Mouse (Mus musculus): ENCODE results near the gene Dnah17. TPM values are rescaled to one million over a fixed set of nuclear protein-coding genes. Genes with fewer than 3 reads are reported as not detected.

Gene Dnah17
- polyA plus RNA-seq, 1 experiment, result 0.16 TPM

DNA sequence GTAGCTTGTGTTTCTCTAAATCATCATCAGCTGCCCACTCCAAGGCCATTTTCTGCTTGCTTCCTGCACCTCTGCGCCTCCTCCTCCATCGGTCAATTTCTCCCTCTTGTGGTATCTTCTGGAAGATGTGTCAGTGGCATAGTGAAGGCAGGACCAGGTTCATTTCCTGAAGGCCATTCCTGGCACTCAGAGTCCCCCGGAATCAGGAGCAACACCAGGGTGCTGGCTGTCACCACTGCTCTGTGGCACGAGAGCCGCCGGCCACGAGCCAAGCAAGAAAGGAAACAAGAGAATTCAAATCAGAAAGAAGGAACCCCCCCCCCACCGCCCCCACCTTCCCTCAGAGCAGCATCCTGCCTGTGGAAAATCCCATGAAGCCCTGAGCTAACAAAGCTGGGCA lies 1.7 kb upstream of the Dnah17 start:
- no peak overlapping the region for H3K4me3 ChIP-seq
- no peak overlapping the region for H3K4me2 ChIP-seq (ENCODE audit: low read depth)
- H3K27me3 ChIP-seq (ENCODE audit: control insufficient read depth, insufficient read depth, insufficient read length), result no peaks in the 10 kb centered on the region
- TF ChIP-seq POLR2A (IDR thresholded peaks at IDR 0.05; ENCODE audit: insufficient read length, low read depth), result no peak
- no peak for TF ChIP-seq SRF (IDR thresholded peaks at IDR 0.05; ENCODE audit: control insufficient read depth, insufficient read length, low read depth)
- H3K36me3 ChIP-seq (ENCODE audit: control insufficient read depth, insufficient read depth), result no peaks in the 10 kb centered on the region
- no peaks in the 10 kb centered on the region for H3K79me2 ChIP-seq (ENCODE audit: control insufficient read depth, insufficient read depth)
- no peak overlapping the region for H3ac ChIP-seq (ENCODE audit: control insufficient read depth, insufficient read length)

DNA sequence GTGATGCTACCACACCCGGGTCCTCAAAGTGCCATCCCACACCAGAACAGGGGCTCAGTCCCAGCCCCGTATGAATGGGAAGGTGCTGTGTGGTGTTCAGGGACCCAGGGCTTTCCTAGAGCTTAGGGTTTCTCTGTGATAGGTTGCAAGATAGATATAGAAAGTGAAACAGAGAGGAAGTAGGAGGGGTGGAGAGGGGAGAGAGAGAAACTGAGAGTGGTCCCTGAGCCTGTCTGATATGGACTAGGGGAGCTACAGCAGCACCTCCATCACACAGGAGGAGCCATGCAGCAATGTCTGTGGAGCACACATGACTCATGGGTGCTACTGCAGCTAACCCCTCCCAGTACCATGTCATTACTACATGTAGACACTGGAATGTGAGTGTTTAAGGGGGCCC lies 622 bp downstream of the Dnah17 start:
- H3K79me2 ChIP-seq (ENCODE audit: control insufficient read depth, insufficient read depth), result no peaks in the 10 kb centered on the region
- no peak overlapping the region for H3K4me3 ChIP-seq
- peaks cover 4% of the 10 kb centered on the region for H3K27me3 ChIP-seq (ENCODE audit: control insufficient read depth, insufficient read depth, insufficient read length)
- TF ChIP-seq MYOG (IDR thresholded peaks at IDR 0.05; ENCODE audit: control insufficient read depth in 1 of 3, insufficient read depth in 1 of 3, insufficient read length in 2 of 3, low read depth in 2 of 3) (no peak), TCF12 (IDR thresholded peaks at IDR 0.05; ENCODE audit: insufficient read depth, poor library complexity, severe bottlenecking) (no peak), POLR2AphosphoS2 (IDR thresholded peaks at IDR 0.05; ENCODE audit: insufficient read length, low read depth) (no peak), CEBPB (IDR thresholded peaks at IDR 0.05; ENCODE audit: insufficient read depth, poor library complexity, severe bottlenecking) (no peak), MYOD1 (IDR thresholded peaks at IDR 0.05; ENCODE audit: control insufficient read depth in 1 of 3, insufficient read length in 2 of 3, low read depth in 2 of 3) (no peak), TCF3 (IDR thresholded peaks at IDR 0.05; ENCODE audit: insufficient read length, low read depth) (no peak), USF1 (IDR thresholded peaks at IDR 0.05; ENCODE audit: low read depth) (no peak), MAX (IDR thresholded peaks at IDR 0.05; ENCODE audit: low read depth) (no peak), REST (IDR thresholded peaks at IDR 0.05; ENCODE audit: insufficient read depth, insufficient read length) (no peak), POLR2A (IDR thresholded peaks at IDR 0.05; ENCODE audit: insufficient read length, low read depth) (no peak), SRF (IDR thresholded peaks at IDR 0.05; ENCODE audit: control insufficient read depth, insufficient read length, low read depth) (no peak), E2F4 (IDR thresholded peaks at IDR 0.05; ENCODE audit: insufficient read depth) (no peak)
- H3ac ChIP-seq (ENCODE audit: control insufficient read depth, insufficient read length), result no peak overlapping the region
- H3K36me3 ChIP-seq (ENCODE audit: control insufficient read depth, insufficient read depth), result no peaks in the 10 kb centered on the region
- H3K4me2 ChIP-seq (ENCODE audit: low read depth), result no peak overlapping the region

DNA sequence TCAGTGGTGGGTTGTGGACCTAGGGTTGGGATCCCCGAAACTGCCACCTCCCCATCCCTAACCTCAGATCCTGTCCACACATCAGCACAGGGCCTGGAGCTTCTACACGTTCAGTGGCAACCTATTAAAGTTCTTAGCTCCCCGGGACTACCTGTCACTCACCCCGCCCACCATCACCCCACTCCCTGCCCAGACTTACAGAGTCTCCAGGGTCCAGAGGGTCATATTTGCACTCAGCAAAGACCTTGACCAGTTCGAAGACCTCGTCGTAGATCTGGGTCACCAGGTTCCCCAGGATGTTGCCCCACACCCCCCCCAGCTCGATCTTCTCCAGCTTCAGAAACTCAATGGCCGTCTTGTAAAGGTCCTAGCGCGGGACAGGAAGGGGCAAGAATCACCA lies 8.8 kb downstream of the Dnah17 start:
- peaks cover 57% of the 10 kb centered on the region for H3K27me3 ChIP-seq (ENCODE audit: control insufficient read depth, insufficient read depth, insufficient read length)
- H3K4me2 ChIP-seq (ENCODE audit: low read depth), result no peak overlapping the region
- H3K79me2 ChIP-seq (ENCODE audit: control insufficient read depth, insufficient read depth), result no peaks in the 10 kb centered on the region
- no peak overlapping the region for H3K4me3 ChIP-seq
- no peaks in the 10 kb centered on the region for H3K36me3 ChIP-seq (ENCODE audit: control insufficient read depth, insufficient read depth)
- no peak for TF ChIP-seq TCF3 (IDR thresholded peaks at IDR 0.05; ENCODE audit: insufficient read length, low read depth)
- no peak for TF ChIP-seq CEBPB (IDR thresholded peaks at IDR 0.05; ENCODE audit: insufficient read depth, poor library complexity, severe bottlenecking)
- no peak for TF ChIP-seq POLR2AphosphoS2 (IDR thresholded peaks at IDR 0.05; ENCODE audit: insufficient read length, low read depth)
- no peak for TF ChIP-seq SRF (IDR thresholded peaks at IDR 0.05; ENCODE audit: control insufficient read depth, insufficient read length, low read depth)
- no peak for TF ChIP-seq USF1 (IDR thresholded peaks at IDR 0.05; ENCODE audit: low read depth)
- no peak for TF ChIP-seq E2F4 (IDR thresholded peaks at IDR 0.05; ENCODE audit: insufficient read depth)
- TF ChIP-seq MAX (IDR thresholded peaks at IDR 0.05; ENCODE audit: low read depth), result no peak
- no peak for TF ChIP-seq TCF12 (IDR thresholded peaks at IDR 0.05; ENCODE audit: insufficient read depth, poor library complexity, severe bottlenecking)
- TF ChIP-seq REST (IDR thresholded peaks at IDR 0.05; ENCODE audit: insufficient read depth, insufficient read length), result no peak
- TF ChIP-seq MYOD1 (IDR thresholded peaks at IDR 0.05; ENCODE audit: control insufficient read depth in 1 of 3, insufficient read length in 2 of 3, low read depth in 2 of 3), result no peak
- no peak for TF ChIP-seq POLR2A (IDR thresholded peaks at IDR 0.05; ENCODE audit: insufficient read length, low read depth)
- TF ChIP-seq MYOG (IDR thresholded peaks at IDR 0.05; ENCODE audit: control insufficient read depth in 1 of 3, insufficient read depth in 1 of 3, insufficient read length in 2 of 3, low read depth in 2 of 3), result no peak
- H3ac ChIP-seq (ENCODE audit: control insufficient read depth, insufficient read length), result no peak overlapping the region

DNA sequence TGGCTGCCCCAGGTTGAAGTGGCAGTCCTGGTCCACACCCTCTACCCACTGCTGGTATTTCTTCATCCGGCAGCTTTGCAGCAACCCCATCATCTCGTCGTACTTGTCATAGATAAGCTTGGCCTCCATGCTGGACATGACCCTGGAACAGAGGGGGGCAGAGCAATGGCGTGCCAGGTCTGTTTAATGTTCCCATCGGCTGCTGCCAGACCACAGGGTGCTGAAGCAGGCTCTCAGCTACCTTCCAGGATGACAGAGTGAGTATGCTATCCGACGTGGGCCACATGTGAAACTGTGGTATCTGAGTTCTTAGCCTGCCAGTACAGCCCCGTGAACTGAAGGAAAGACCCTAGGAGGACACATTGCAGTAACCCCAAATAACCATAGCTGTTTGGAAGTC lies 11.7 kb downstream of the Dnah17 start:
- Histone ChIP-seq H3K79me2 (ENCODE audit: control insufficient read depth, insufficient read depth) (no peaks in the 10 kb centered on the region), H3K4me3 (no peak overlapping the region), H3ac (ENCODE audit: control insufficient read depth, insufficient read length) (no peak overlapping the region), H3K36me3 (ENCODE audit: control insufficient read depth, insufficient read depth) (no peaks in the 10 kb centered on the region), H3K27me3 (ENCODE audit: control insufficient read depth, insufficient read depth, insufficient read length) (peaks cover 72% of the 10 kb centered on the region), H3K4me2 (ENCODE audit: low read depth) (no peak overlapping the region)
- TF ChIP-seq REST (IDR thresholded peaks at IDR 0.05; ENCODE audit: insufficient read depth, insufficient read length) (no peak), MYOG (IDR thresholded peaks at IDR 0.05; ENCODE audit: control insufficient read depth in 1 of 3, insufficient read depth in 1 of 3, insufficient read length in 2 of 3, low read depth in 2 of 3) (no peak), TCF3 (IDR thresholded peaks at IDR 0.05; ENCODE audit: insufficient read length, low read depth) (no peak), MYOD1 (IDR thresholded peaks at IDR 0.05; ENCODE audit: control insufficient read depth in 1 of 3, insufficient read length in 2 of 3, low read depth in 2 of 3) (no peak), POLR2A (IDR thresholded peaks at IDR 0.05; ENCODE audit: insufficient read length, low read depth) (no peak)

DNA sequence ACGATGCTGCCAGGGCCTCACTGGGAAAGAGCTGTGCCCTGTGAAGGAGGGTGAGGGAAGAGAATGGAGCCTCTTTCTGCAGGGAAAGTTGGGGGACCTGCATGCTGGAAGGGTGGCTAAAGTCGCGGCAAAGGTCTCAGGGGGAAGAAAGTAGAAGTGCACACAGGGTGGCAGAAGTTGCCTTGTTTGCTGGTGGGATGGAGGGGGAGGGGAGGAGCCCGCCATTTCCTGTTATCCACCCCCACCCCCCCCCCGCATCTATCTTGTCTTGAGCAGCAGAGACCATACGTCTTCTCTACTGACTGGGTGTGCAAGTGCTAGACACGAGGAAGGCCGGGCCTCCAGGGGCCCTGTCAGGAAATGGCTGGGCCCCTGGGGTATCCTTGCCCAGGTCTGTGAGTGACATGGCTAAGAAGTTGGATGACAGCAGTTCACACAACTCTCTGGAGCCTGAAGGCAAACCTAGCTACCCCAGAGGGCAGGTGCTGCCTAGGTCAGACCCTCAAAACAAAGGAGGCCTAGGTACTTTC lies 15.8 kb downstream of the Dnah17 start:
- Histone ChIP-seq H3K36me3 (ENCODE audit: control insufficient read depth, insufficient read depth) (no peaks in the 10 kb centered on the region), H3ac (ENCODE audit: control insufficient read depth, insufficient read length) (no peak overlapping the region), H3K27me3 (ENCODE audit: control insufficient read depth, insufficient read depth, insufficient read length) (peaks cover 67% of the 10 kb centered on the region), H3K4me3 (no peak overlapping the region), H3K79me2 (ENCODE audit: control insufficient read depth, insufficient read depth) (no peaks in the 10 kb centered on the region), H3K4me2 (ENCODE audit: low read depth) (no peak overlapping the region)
- TF ChIP-seq USF1 (IDR thresholded peaks at IDR 0.05; ENCODE audit: low read depth) (no peak), TCF3 (IDR thresholded peaks at IDR 0.05; ENCODE audit: insufficient read length, low read depth) (no peak), REST (IDR thresholded peaks at IDR 0.05; ENCODE audit: insufficient read depth, insufficient read length) (no peak), MYOG (IDR thresholded peaks at IDR 0.05; ENCODE audit: control insufficient read depth in 1 of 3, insufficient read depth in 1 of 3, insufficient read length in 2 of 3, low read depth in 2 of 3) (no peak)
